Mouse (Mus musculus) layer of hippocampus, postnatal 10 days (tissue): ENCODE data around the gene Fam240a. TPM values are rescaled to one million over a fixed set of nuclear protein-coding genes. Genes with fewer than 3 reads are reported as not detected.

Experiments used
- DNase-seq, 2 experiments: peaks; one replicate each; pipeline ENCODE4 v3.0.0; 2021; ENCODE audit warnings: low spot score in 2 of 2
- total RNA-seq, 2 experiments: library from RNA; stranded (reverse); gene quantifications; 2 replicates each; pipeline ENCODE4 v1.2.3; 2021

Fam240a gene
- total RNA-seq, 2 experiments from 2014 or later, result not detected

DNA sequence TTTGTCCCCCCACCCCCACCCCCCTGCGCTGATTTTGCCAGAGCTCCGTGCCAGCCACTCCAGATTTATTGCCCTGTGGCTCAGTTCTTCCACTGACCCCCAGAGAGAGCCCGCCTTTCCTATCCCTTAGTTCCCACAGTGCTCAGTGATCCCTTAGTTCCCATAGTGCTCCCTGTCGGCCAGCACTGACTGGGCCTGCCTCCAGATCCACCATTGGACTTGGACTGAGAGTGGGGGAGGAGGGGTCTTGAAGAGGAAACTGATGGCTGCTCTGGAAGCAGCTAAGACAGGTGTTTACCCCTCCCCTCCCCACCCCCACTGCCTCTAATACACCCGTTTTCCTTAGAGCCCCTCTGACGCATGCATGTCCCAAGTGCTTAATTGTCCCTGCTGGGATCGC lies 20.7 kb downstream of the Fam240a start:
- no peak for DNase-seq

DNA sequence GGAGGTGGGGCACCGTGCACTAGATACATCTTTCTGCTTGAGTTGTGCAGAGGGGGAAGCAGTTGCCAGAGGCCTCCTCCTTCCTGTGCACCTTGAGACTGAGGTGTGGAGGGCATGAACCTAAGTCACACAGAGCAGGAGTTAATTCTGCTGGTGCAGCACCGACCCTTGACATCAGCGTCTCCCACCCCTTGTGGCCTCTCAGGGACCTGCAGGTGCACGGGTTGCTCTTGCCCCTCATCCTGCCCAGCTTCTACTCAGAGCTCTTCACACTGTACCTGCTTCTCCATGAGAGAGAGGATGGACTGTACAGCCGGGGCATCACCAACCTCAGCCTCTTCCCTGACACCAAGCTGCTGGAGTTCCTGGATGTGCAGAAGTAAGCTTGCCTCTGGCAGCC lies 21.2 kb downstream of the Fam240a start:
- DNase-seq, result no peak

GRCm38 (mm10) chr9:110893429-110893828 lies 23.2 kb downstream of the Fam240a start:
- DNase-seq, result no peak

- no peak for DNase-seq
Observed at GRCm38 (mm10) chr9:110892552-110892951, 24.1 kb downstream of the Fam240a start.

GRCm38 (mm10) chr9:110891077-110891828 lies 25.4 kb downstream of the Fam240a start:
- DNase-seq, result no peak

DNA sequence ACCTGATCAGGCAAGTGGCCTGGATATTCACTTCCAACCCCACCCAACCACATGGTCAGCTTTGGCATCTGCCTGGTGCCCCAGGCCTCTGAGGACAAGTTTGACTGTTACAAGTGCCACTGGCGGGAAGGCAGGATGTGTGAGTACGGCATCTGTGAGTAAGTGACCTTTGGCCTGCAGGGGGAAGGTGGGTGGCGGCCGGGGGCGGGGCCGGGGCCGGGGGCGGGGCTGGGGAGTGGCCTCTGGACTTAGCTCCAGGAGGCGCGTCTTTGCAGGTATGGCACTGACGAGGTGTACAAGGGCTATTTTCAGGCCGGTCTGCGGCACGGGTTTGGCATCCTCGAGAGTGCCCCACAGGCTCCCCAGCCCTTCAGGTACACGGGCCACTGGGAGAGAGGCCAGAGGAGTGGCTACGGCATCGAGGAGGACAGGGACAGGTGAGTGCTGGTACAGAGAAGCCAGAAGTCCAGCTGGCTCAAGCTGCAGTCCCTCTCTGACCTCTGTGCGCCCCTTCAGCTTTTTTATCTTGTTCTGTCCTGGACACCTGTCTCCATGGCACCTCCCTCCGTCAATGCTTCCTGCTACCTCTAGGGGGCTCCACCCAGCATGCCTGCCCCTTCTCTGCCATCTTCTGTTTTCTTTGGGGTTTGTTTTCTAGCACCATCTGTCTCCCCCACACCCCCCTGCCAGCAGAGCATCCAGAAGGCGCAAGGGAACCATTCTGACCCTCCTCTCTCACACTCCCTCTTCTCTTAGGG lies 26.5 kb downstream of the Fam240a start:
- DNase-seq, result no peak

DNA sequence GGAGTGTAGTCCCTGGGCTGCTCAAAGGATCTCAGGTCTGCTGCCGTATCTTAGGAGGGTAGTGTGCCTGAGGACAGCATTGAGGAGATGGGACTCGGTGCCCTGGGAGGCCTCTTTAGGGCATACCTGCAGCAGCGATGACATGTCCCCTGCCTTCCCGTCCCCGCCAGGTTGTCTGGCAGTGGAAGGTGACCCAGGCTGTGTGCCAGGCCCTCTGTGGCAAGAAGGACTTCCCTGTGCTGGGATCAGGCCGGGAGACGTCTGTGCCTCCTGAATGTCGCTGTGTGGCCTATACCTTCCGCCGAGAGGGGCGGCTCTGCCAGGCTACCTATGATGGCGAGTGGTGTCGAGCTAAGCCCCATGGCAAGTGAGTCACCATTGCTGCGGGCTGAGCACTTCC lies 27.7 kb downstream of the Fam240a start:
- no peak for DNase-seq

GRCm38 (mm10) chr9:110887388-110888303 lies 29.0 kb downstream of the Fam240a start:
- DNase-seq, result no peak

DNA sequence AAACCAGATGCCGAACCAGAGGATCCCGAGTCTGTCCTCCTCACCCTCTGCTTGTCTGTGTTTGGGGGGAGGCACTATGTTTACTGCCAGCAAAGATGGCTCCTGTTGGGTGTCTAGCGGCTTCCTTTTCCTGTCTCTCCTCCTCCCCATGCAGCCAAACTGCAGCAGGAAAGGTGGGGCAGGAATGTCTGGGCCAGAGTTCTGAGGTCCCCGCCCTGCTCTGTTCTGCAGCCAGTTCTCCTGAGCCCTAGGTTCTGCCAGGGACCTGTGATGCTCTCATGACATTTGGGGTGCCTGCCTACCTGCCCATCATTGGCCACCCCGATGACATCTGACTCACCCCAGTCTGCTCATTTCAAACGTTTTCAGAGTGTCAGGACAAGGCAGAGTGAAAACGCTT lies 34.7 kb downstream of the Fam240a start:
- DNase-seq, result no peak

DNA sequence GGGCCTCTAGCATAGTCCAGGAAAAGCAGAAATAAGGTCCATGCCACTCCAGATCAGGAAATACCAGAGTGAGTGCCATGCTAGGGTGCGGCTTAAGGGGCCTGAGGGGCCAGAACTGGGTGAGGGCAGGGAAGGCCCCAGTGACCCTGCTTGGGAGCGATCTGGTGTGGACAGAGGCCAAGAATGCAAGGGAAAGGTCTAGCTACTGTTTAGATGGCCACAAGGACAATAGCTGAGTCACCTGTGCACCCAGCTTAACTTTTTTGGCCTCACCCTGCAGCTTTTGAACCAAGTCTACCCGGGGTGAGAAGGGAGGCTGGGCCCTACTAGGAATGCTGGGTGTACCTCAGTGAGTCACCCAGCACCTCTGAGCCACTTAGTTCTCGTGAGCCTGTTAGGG lies 35.9 kb downstream of the Fam240a start:
- no peak for DNase-seq

- DNase-seq, result peak; percentile 48 to 63
Observed at GRCm38 (mm10) chr9:110879998-110880561, 36.6 kb downstream of the Fam240a start, which contains the start of gene Tmie. Gene Tmie (minus strand): TSS chr9:110880113.

- DNase-seq, result peak; percentile 51 to 53
Observed at GRCm38 (mm10) chr9:110879191-110879920, 37.3 kb downstream of the Fam240a start, which contains the start of gene Als2cl. Gene Als2cl (plus strand): TSS chr9:110879870.

GRCm38 (mm10) chr9:110877888-110878287 lies 38.8 kb downstream of the Fam240a start:
- no peak for DNase-seq

DNA sequence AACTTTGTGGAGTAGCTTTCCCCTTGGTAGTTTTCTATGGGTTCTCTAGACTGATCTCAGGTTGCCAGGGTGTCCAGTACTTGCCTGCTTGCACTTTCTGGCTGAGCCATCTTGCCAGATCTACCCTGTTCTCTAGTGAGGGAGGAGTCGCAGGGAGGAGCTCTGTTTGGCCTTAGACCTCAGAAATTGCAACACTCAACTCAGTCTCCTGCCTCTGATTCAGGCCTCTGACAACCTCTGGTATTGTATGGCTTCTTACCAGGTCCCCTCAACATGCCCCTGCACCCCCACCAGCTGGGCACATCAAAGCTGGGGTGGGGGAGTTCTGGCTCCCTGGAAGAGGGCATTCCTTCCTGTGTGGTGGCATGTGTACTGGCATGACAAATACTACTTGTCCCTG lies 39.3 kb downstream of the Fam240a start:
- no peak for DNase-seq

- DNase-seq, result no peak
Observed at GRCm38 (mm10) chr9:110875288-110875695, 41.4 kb downstream of the Fam240a start.

DNA sequence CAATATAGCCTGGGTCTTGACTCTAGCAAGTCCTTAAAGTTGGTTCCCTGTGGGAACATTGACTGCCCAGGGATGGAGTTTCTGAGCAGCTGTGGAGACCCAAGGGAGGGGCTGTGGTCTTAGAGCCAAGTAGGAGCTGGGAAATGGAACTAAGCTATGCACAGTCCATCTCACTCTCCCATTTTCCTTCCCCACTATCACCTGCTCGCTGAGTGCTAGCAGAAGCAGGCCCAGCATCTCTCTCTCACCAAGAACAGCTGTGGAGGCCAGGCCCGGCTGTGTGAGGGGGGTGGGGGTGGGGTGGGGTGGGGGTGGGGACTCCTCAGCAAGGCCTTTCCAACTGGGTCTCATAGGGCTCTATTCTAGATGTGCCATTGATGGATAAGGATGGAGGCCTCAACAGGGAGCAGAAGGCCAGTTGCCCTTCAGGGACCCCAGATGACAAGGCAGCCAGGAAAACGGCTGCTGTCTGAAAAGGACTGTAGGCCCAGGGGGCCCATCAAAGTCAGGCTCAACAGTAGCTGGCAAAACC lies 41.9 kb downstream of the Fam240a start:
- DNase-seq, result no peak

- DNase-seq, result peak; percentile 50 to 65
Observed at GRCm38 (mm10) chr9:110873681-110874659, 42.7 kb downstream of the Fam240a start.

DNA sequence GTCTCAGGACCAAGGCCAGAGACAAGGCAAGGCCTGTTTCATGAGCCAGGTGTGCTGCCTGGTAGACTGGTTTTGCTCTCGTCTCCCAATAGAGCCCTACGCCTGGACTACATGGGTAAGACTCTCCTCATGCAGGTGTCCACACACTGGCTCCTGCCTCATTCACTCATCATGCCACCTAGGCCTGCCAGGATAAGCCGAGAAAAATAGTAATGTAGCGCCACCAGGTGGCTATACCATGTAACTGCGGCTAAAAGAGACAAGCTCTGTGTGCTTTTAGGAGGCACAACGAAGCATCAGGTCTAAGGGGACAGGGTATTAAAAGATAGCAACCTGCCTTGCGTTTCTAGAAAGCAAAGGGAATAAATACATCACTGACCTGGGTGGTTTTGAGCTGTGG lies 45.6 kb downstream of the Fam240a start:
- peak; percentile 74 to 75 for DNase-seq
